Mouse (Mus musculus) intestine, embryonic 14.5 days (tissue): ENCODE measurements around the gene Ninl. TPM values are rescaled to one million over a fixed set of nuclear protein-coding genes. Genes with fewer than 3 reads are reported as not detected.

Source experiments
- ATAC-seq: fragments of 200-750 bp; cut with Nextera tagmentation; replicated peaks from 2 replicates; pipeline ENCODE4 v1.8.0; 2017; ENCODE audit warnings: low read depth, moderate number of reproducible peaks, moderate TSS enrichment, moderate library complexity; ENCODE audit not compliant: low FRiP score, low TSS enrichment
- DNase-seq: peaks from one replicate; pipeline ENCODE4 v3.0.0-alpha.2; 2018; ENCODE audit warnings: low spot score
- H3K27ac ChIP-seq: fragments of 300-500 bp; sonication (generic); 2 replicates; pipeline ENCODE4 v1.5.1; 2014; ENCODE audit warnings: low read depth, mild to moderate bottlenecking, control low read depth
- H3K27me3 ChIP-seq: fragments of 300-500 bp; sonication (generic); replicated peaks from 2 replicates; pipeline ENCODE4 v1.6.1; 2014; ENCODE audit warnings: low read length, control low read depth; ENCODE audit not compliant: control insufficient read depth, insufficient read depth
- H3K36me3 ChIP-seq: fragments of 300-500 bp; sonication (generic); 2 replicates; pipeline ENCODE4 v1.6.1; 2014; ENCODE audit warnings: low read length, control low read depth; ENCODE audit not compliant: control insufficient read depth, insufficient read depth
- H3K4me1 ChIP-seq: fragments of 300-500 bp; sonication (generic); replicated peaks from 2 replicates; pipeline ENCODE4 v1.6.1; 2014; ENCODE audit warnings: low read length, control low read depth, mixed read lengths; ENCODE audit not compliant: control insufficient read depth, insufficient read depth
- H3K4me2 ChIP-seq: fragments of 300-500 bp; sonication (generic); 2 replicates; pipeline ENCODE4 v1.6.1; 2014; ENCODE audit warnings: low read length
- H3K4me3 ChIP-seq: fragments of 300-500 bp; sonication (generic); 2 replicates; pipeline ENCODE4 v1.5.1; 2014; ENCODE audit warnings: low read depth, low read length, control low read depth, mixed read lengths
- H3K9ac ChIP-seq: fragments of 300-500 bp; sonication (generic); 2 replicates; pipeline ENCODE4 v1.6.1; 2014; ENCODE audit warnings: mild to moderate bottlenecking, low read length
- H3K9me3 ChIP-seq: fragments of 300-500 bp; sonication (generic); 2 replicates; pipeline ENCODE4 v1.6.1; 2016; ENCODE audit warnings: low read length, control low read depth; ENCODE audit not compliant: control insufficient read depth
- WGBS: fragments of 180-500 bp; shearing (Covaris S2); extraction: QIAGEN DNeasy Blood & Tissue Kit; methylation state at CpG from one replicate; pipeline ENCODE4 v1.1.7; 2014; 5-methylcytosine and 5-hydroxymethylcytosine counted together
- polyA plus RNA-seq: library from polyadenylated mRNA; unstranded; fragments of >200 nt; fragmentation: Nextera tagmentation; extraction: Ambion mirVana; gene quantifications from 2 replicates; pipeline ENCODE4 v1.2.1, GENCODE M21; 2014

The Ninl gene
- polyA plus RNA-seq, 1 experiment from 2014 or later = 10.7 TPM

DNA sequence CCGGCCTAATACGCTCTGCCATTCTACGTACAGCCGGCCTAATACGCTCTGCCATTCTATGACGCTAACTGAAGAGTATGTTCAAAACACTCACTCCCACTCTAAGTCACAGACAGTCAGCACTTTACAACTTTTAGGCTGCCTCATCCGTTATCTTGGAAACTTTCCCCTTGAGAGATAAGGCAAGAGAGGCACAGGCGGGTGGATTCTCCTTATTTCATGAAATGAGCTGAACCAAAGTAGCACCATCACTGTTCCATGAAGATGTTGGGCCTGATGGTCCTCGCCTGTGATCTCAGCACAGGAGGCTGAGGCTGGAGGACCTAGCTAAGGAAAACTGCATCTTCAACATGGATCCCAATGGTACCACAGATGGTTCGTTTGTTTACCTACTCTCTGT, 34.8 kb downstream of the Ninl start:
- Histone ChIP-seq H3K27ac (no peak overlapping the region), H3K27me3 (no peaks in the 10 kb centered on the region), H3K36me3 (no peaks in the 10 kb centered on the region), H3K9ac (no peak overlapping the region), H3K4me2 (no peak overlapping the region), H3K4me3 (no peak overlapping the region), H3K9me3 (no peaks in the 10 kb centered on the region), H3K4me1 (peaks cover 12% of the 10 kb centered on the region)
- DNase-seq (no peak), ATAC-seq (no peak)
- WGBS = 81% methylated on average over 10 of the region's 10 CpGs

- Histone ChIP-seq H3K4me3 (no peak overlapping the region), H3K4me2 (no peak overlapping the region), H3K36me3 (no peaks in the 10 kb centered on the region), H3K9me3 (no peaks in the 10 kb centered on the region), H3K27ac (no peak overlapping the region), H3K9ac (no peak overlapping the region), H3K4me1 (peaks cover 16% of the 10 kb centered on the region), H3K27me3 (no peaks in the 10 kb centered on the region)
- ATAC-seq (no peak), DNase-seq (no peak)
- 52% methylated on average over 6 of the region's 6 CpGs for WGBS
Observed at GRCm38 (mm10) chr2:151003796-151004195, 35.4 kb downstream of the Ninl start.

DNA sequence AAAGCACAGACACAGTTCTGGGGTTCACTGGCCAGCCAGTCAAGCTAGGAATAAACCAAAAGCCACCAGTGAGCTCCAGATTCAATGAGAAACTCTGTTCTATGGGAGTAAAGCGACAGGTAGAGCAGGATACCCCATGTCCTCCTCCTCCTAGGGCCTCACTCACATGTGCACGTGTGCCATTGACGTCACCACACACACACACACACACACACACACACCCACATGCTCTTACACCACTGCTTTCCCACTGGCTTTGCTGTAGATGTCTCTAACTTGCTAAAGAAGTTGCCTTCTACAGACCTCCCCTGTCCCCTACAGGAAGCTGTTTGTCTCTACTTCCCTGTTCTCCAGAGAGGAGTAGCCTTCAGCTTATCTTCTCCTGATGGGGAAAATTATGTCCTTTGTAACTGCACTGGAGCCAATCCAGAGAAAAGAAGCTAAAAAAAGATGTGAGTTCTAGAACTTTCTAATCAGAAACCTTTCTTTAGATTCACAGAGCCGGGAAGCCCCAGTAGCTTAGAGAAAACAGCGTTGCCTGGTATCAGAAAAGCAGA, 37.5 kb downstream of the Ninl start:
- DNase-seq = no peak
- H3K27ac ChIP-seq = no peak overlapping the region
- 84% methylated on average over 5 of the region's 5 CpGs for WGBS
- ATAC-seq = no peak
- no peak overlapping the region for H3K4me2 ChIP-seq
- H3K9ac ChIP-seq = no peak overlapping the region
- no peaks in the 10 kb centered on the region for H3K27me3 ChIP-seq
- H3K9me3 ChIP-seq = no peaks in the 10 kb centered on the region
- no peaks in the 10 kb centered on the region for H3K36me3 ChIP-seq
- H3K4me1 ChIP-seq = peaks cover 16% of the 10 kb centered on the region
- H3K4me3 ChIP-seq = no peak overlapping the region

DNA sequence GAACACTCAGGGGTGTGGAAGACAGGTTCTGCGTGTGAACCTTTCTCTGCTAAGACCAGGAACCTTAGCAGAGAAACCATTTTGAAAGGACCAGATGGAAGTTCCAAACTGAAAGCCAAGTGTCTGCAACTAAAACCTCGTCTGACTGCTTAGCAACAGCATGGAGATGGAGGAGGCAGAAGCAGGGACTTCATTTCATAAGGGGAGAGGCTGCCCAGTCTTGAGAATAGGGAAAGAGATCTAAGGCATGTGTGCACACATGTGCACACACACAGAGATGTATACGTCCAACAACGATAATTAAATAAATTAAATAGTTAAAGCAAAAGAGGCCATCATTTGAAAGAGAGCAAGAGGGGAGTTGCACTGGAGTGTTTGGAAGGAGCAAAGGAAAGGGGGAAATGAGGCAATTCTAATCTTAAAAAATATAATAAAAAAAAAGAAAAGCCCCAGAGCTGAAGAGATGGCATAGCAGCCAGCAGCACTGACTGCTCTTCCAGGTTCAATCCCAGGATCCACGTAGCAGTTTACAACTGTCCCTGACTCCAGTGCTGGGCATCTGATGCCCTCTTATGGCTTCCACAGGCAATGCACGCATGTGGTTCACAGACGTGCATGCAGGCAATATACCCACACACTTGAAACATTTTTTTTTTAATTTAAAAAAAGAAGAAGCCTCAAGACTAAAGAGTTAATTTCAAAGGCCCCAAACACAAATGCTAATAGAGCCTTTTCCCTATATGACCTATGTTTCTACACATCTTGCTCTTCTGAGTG, 38.6 kb downstream of the Ninl start:
- DNase-seq = no peak
- no peaks in the 10 kb centered on the region for H3K27me3 ChIP-seq

DNA sequence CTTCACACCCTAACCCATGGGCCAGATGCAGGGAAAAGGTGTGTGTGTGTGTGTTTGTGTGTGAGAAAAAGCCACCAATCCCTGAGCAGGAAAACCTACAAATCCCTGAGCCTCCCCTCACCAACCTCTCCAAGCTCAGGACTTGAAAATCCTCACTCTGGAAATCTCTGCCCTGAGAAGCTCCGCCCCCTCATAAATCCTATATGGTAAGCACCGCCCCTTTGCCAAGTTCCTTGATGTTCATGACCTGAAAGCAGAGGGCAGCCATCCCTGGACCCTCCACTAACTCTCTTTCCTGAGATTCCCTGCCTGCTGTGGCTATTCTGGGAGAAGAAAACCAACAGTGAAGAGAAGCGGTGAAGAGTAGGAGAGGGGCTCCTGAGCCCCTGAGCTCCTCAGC, 40.2 kb downstream of the Ninl start:
- Histone ChIP-seq H3K4me1 (peaks cover 13% of the 10 kb centered on the region), H3K27ac (no peak overlapping the region), H3K27me3 (no peaks in the 10 kb centered on the region), H3K4me2 (no peak overlapping the region), H3K36me3 (no peaks in the 10 kb centered on the region), H3K4me3 (no peak overlapping the region), H3K9ac (no peak overlapping the region), H3K9me3 (no peaks in the 10 kb centered on the region)
- ATAC-seq = no peak; the same call in 1 of the 2 replicates
- no peak for DNase-seq
- WGBS = 51% methylated on average over 3 of the region's 3 CpGs

More for the DNA sequence above, 38.6 kb downstream of the Ninl start:
- H3K4me3 ChIP-seq = no peak overlapping the region
- no peaks in the 10 kb centered on the region for H3K36me3 ChIP-seq
- peak; percentile 67 for ATAC-seq
- H3K9ac ChIP-seq = no peak overlapping the region
- no peak overlapping the region for H3K4me2 ChIP-seq
- H3K9me3 ChIP-seq = no peaks in the 10 kb centered on the region
- peaks cover 16% of the 10 kb centered on the region for H3K4me1 ChIP-seq
- no peak overlapping the region for H3K27ac ChIP-seq
- WGBS = 50% methylated on average over 7 of the region's 7 CpGs

DNA sequence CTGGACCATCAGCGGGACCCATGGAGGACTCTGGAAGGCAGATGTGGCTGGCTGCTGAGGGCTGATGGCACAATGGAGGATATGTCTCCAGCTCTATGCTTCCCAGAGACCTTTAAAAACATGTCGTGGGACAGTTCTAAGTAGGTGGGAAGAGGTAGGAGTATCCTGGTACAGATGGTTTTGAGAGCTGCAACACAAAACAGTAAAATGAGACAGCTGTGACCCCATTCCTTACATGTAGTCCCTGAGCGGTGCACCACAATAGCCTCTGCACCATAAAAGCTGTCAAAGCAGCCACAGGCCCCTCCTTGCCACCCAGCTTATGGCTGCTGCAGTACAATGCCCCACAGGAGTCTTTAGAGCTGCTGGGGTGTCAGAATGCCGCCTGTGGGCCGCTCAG, 41.6 kb downstream of the Ninl start:
- Histone ChIP-seq H3K4me3 (no peak overlapping the region), H3K9me3 (no peaks in the 10 kb centered on the region), H3K9ac (no peak overlapping the region), H3K4me1 (peaks cover 13% of the 10 kb centered on the region), H3K4me2 (no peak overlapping the region), H3K36me3 (no peaks in the 10 kb centered on the region), H3K27ac (no peak overlapping the region), H3K27me3 (no peaks in the 10 kb centered on the region)
- no peak for ATAC-seq
- WGBS = 72% methylated on average over 5 of the region's 5 CpGs
- DNase-seq = no peak

- Histone ChIP-seq H3K4me2 (no peak overlapping the region), H3K9ac (no peak overlapping the region), H3K27me3 (no peaks in the 10 kb centered on the region), H3K36me3 (no peaks in the 10 kb centered on the region), H3K4me1 (peaks cover 13% of the 10 kb centered on the region), H3K9me3 (no peaks in the 10 kb centered on the region), H3K27ac (no peak overlapping the region), H3K4me3 (no peak overlapping the region)
- DNase-seq (no peak), ATAC-seq (no peak)
- 64% methylated on average over 4 of the region's 4 CpGs for WGBS
Observed at GRCm38 (mm10) chr2:150995324-150995723, 43.9 kb downstream of the Ninl start.

DNA sequence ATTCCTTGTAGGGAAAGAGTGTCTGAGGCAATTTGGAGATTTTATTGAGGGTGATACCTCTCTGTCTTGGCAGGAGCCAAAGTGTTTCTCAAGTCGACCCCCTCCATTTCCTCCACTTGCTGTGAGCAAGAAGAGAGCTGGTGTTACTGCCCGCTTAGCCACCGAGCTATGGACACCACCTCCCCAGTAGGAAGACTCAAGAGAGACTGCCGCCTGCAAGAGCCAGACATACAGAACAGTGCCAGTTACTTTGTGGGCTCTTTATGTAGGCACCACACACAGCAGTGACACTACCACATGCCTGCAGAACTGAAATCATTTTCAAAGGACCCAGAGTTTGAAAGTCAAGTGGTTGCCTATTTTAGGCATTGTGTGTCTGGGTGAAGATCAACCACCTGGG, 48.1 kb downstream of the Ninl start:
- Histone ChIP-seq H3K4me3 (no peak overlapping the region), H3K9me3 (no peaks in the 10 kb centered on the region), H3K27me3 (no peaks in the 10 kb centered on the region), H3K4me1 (no peaks in the 10 kb centered on the region), H3K36me3 (no peaks in the 10 kb centered on the region), H3K27ac (no peak overlapping the region), H3K9ac (no peak overlapping the region), H3K4me2 (no peak overlapping the region)
- ATAC-seq (no peak), DNase-seq (peak; percentile 32)
- 79% methylated on average over 4 of the region's 4 CpGs for WGBS

DNA sequence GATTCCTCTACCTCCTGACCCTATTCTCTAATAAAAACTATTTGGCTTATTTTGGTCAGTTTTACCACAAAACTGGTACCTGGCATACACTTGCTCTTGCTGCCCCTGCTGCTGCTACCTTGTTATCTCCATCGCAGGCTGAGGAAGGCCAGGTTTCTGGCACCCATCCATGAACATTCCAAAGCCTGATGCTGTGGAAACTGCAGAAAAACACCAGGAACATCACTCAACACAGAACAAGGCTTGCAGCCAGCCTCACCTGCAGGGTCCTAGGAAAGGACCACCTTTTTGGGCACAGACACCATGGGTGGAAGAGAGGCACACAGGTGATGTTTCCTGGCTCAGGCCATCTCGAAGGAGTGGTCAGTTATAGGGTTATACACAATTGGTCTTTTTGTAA, 48.7 kb downstream of the Ninl start:
- Histone ChIP-seq H3K9ac (no peak overlapping the region), H3K4me3 (no peak overlapping the region), H3K27me3 (no peaks in the 10 kb centered on the region), H3K4me2 (no peak overlapping the region), H3K4me1 (no peaks in the 10 kb centered on the region), H3K27ac (no peak overlapping the region), H3K36me3 (no peaks in the 10 kb centered on the region), H3K9me3 (no peaks in the 10 kb centered on the region)
- WGBS = 65% methylated on average over 2 of the region's 2 CpGs
- ATAC-seq (no peak), DNase-seq (peak; percentile 25)
